ENCODE assay signal across 10 mouse cellular contexts in the genomic region with DNA sequence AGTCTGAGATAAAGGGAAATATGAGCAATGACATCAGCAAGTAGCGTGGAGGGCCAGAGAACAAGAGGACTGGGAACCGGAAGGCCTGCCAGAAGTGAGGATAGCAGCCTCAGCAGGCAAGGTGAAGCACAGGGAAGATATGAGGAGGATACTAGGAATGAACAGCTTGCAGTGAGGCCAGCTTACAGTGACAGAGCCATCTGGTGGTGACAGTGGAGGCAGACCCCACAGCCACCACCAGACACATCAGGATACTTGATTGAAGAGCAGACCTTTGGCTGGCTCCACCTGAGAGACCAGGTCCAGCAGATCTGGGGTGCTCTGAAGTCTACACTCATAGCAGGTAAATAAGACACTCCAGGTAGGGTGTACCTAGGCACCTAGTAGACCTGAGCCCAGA. TPM values are rescaled to one million over a fixed set of nuclear protein-coding genes. Genes with fewer than 3 reads are reported as not detected.
DNase-seq lines count a peak whose midpoint lies in the region; ATAC-seq and TF ChIP-seq lines count a peak whose summit lies in the region.
"Had no signal": no experiment of that assay in that cellular context is flagged by ENCODE, and none has a peak within 500 bp of the region (broad histone marks: within the 10 kb centered on the region; RNA-seq: fewer than 3 reads in every experiment).

No protein-coding gene starts in this region.

- no peaks in the 10 kb centered on the region for H3K4me1 ChIP-seq in hindbrain, embryonic 15.5 days (replicated peaks)
- H3K4me1 ChIP-seq in hindbrain, embryonic 11.5 days (replicated peaks; ENCODE audit: control insufficient read depth, insufficient read depth, low read length): no peaks in the 10 kb centered on the region
- H3K4me1 ChIP-seq in lung, postnatal 0 days (ENCODE audit: insufficient read depth, low read depth, low read length): no peaks in the 10 kb centered on the region
- no peaks in the 10 kb centered on the region for H3K4me1 ChIP-seq in neural tube, embryonic 14.5 days (ENCODE audit: control insufficient read depth, insufficient read depth, low read length)
- H3K4me1 ChIP-seq: liver, embryonic 13.5 days had no signal

- H3K9me3 ChIP-seq in hindbrain, embryonic 15.5 days: no peaks in the 10 kb centered on the region
- H3K9me3 ChIP-seq in hindbrain, embryonic 11.5 days (ENCODE audit: control insufficient read depth, low read length): no peaks in the 10 kb centered on the region
- H3K9me3 ChIP-seq in lung, postnatal 0 days (ENCODE audit: low read length): no peaks in the 10 kb centered on the region
- H3K9me3 ChIP-seq in neural tube, embryonic 14.5 days (ENCODE audit: control insufficient read depth, low read length): no peaks in the 10 kb centered on the region
- H3K9me3 ChIP-seq: liver, embryonic 13.5 days; neural tube, embryonic 12.5 days had no signal

- no peak overlapping the region for H3K27ac ChIP-seq in hindbrain, embryonic 15.5 days (replicated peaks)
- H3K27ac ChIP-seq in hindbrain, embryonic 11.5 days (ENCODE audit: low read depth, low read length): no peak overlapping the region
- no peak overlapping the region for H3K27ac ChIP-seq in lung, postnatal 0 days (ENCODE audit: low read length)
- H3K27ac ChIP-seq in neural tube, embryonic 14.5 days (ENCODE audit: low read depth, low read length): no peak overlapping the region
- H3K27ac ChIP-seq: liver, embryonic 13.5 days; neural tube, embryonic 12.5 days had no signal

- 0 out of 2 replicates have a peak, but pooled peaks have one; percentile 56 for ATAC-seq in hindbrain, embryonic 15.5 days (ENCODE audit: low FRiP score, low read depth)
- no peak for ATAC-seq in hindbrain, embryonic 11.5 days (ENCODE audit: low FRiP score)
- no peak for ATAC-seq in lung, postnatal 0 days
- peak; percentile 51; the same call in 1 of the 2 replicates for ATAC-seq in neural tube, embryonic 14.5 days (ENCODE audit: low read depth)

- no peak overlapping the region for H3K9ac ChIP-seq in hindbrain, embryonic 15.5 days
- no peak overlapping the region for H3K9ac ChIP-seq in hindbrain, embryonic 11.5 days (ENCODE audit: low read depth, low read length)
- no peak overlapping the region for H3K9ac ChIP-seq in lung, postnatal 0 days (replicated peaks; ENCODE audit: low read depth)
- no peak overlapping the region for H3K9ac ChIP-seq in neural tube, embryonic 14.5 days (replicated peaks; ENCODE audit: low read depth, low read length)
- H3K9ac ChIP-seq: liver, embryonic 13.5 days; neural tube, embryonic 12.5 days had no signal

- no peak for DNase-seq in hindbrain, embryonic 11.5 days (ENCODE audit: low spot score)
- DNase-seq in lung, postnatal 0 days (ENCODE audit: low spot score): no peak
- DNase-seq in lung, postnatal 25 days (ENCODE audit: low spot score): no peak
- peak; percentile 54 for DNase-seq in ZHBTc4 (ENCODE audit: low read depth, low spot score)
- no peak for DNase-seq in T-cell, adult 2 months (ENCODE audit: low spot score)
- DNase-seq: kidney, adult 8-10 months; liver, embryonic 13.5 days had no signal

- no peaks in the 10 kb centered on the region for H3K36me3 ChIP-seq in hindbrain, embryonic 15.5 days
- no peaks in the 10 kb centered on the region for H3K36me3 ChIP-seq in hindbrain, embryonic 11.5 days (ENCODE audit: control insufficient read depth, insufficient read depth, low read length)
- no peaks in the 10 kb centered on the region for H3K36me3 ChIP-seq in lung, postnatal 0 days (ENCODE audit: insufficient read depth, low read length)
- H3K36me3 ChIP-seq in neural tube, embryonic 14.5 days (ENCODE audit: control insufficient read depth, insufficient read depth, low read length): no peaks in the 10 kb centered on the region
- H3K36me3 ChIP-seq: liver, embryonic 13.5 days; neural tube, embryonic 12.5 days had no signal

- no peak overlapping the region for H3K4me3 ChIP-seq in hindbrain, embryonic 15.5 days
- H3K4me3 ChIP-seq in hindbrain, embryonic 11.5 days (ENCODE audit: low read depth, low read length): no peak overlapping the region
- no peak overlapping the region for H3K4me3 ChIP-seq in lung, postnatal 0 days (ENCODE audit: low read depth, low read length)
- H3K4me3 ChIP-seq in neural tube, embryonic 14.5 days (ENCODE audit: low read depth, low read length): no peak overlapping the region
- H3K4me3 ChIP-seq: liver, embryonic 13.5 days; neural tube, embryonic 12.5 days had no signal

- no peak for TF ChIP-seq EP300 in lung, postnatal 0 days (IDR thresholded peaks at IDR 0.05)

- WGBS in hindbrain, embryonic 15.5 days: 86% methylated on average over 2 of the region's 2 CpGs
- 76% methylated on average over 2 of the region's 2 CpGs for WGBS in hindbrain, embryonic 11.5 days
- 79% methylated on average over 2 of the region's 2 CpGs for WGBS in lung, postnatal 0 days
- 83% methylated on average over 2 of the region's 2 CpGs for WGBS in neural tube, embryonic 14.5 days

- no peaks in the 10 kb centered on the region for H3K27me3 ChIP-seq in hindbrain, embryonic 15.5 days
- no peaks in the 10 kb centered on the region for H3K27me3 ChIP-seq in hindbrain, embryonic 11.5 days (ENCODE audit: control insufficient read depth, insufficient read depth, low read length)
- no peaks in the 10 kb centered on the region for H3K27me3 ChIP-seq in lung, postnatal 0 days (replicated peaks; ENCODE audit: insufficient read depth, low read length)
- H3K27me3 ChIP-seq in neural tube, embryonic 14.5 days (ENCODE audit: control insufficient read depth, insufficient read depth, low read length): no peaks in the 10 kb centered on the region
- H3K27me3 ChIP-seq: liver, embryonic 13.5 days; neural tube, embryonic 12.5 days had no signal

- TF ChIP-seq CTCF in lung, postnatal 0 days (IDR thresholded peaks at IDR 0.05): peak; percentile 63

- no peak overlapping the region for H3K4me2 ChIP-seq in hindbrain, embryonic 15.5 days
- no peak overlapping the region for H3K4me2 ChIP-seq in hindbrain, embryonic 11.5 days (replicated peaks; ENCODE audit: low read depth, low read length)
- no peak overlapping the region for H3K4me2 ChIP-seq in lung, postnatal 0 days (replicated peaks; ENCODE audit: low read depth, low read length)
- H3K4me2 ChIP-seq in neural tube, embryonic 14.5 days (ENCODE audit: low read depth, low read length): no peak overlapping the region
- H3K4me2 ChIP-seq: liver, embryonic 13.5 days; neural tube, embryonic 12.5 days had no signal

RNA-seq across cellular contexts. Expression of gene Gm45213, which starts 15.7 kb away (rescaled TPM):
- not detected in 2 replicates for polyA plus RNA-seq in hindbrain, embryonic 15.5 days (2015; fragmentation: Nextera tagmentation; extraction: Ambion mirVana)
- polyA plus RNA-seq in hindbrain, embryonic 11.5 days (2014; fragmentation: Nextera tagmentation; extraction: Ambion mirVana): not detected in 2 replicates
- not detected in 2 replicates for polyA plus RNA-seq in lung, postnatal 0 days (2015; fragmentation: Nextera tagmentation; extraction: Ambion mirVana)
- not detected in 2 replicates for polyA plus RNA-seq in neural tube, embryonic 14.5 days (2014; fragmentation: Nextera tagmentation; extraction: Ambion mirVana)
- polyA plus RNA-seq: liver, embryonic 13.5 days; neural tube, embryonic 12.5 days had no signal

RNA-seq across cellular contexts. Expression of gene Snrpa1, which starts 31.1 kb away (rescaled TPM):
- polyA plus RNA-seq in hindbrain, embryonic 15.5 days (2015; fragmentation: Nextera tagmentation; extraction: Ambion mirVana): 118 and 127 TPM in 2 replicates
- polyA plus RNA-seq in hindbrain, embryonic 11.5 days (2014; fragmentation: Nextera tagmentation; extraction: Ambion mirVana): 230 and 234 TPM in 2 replicates
- polyA plus RNA-seq in lung, postnatal 0 days (2015; fragmentation: Nextera tagmentation; extraction: Ambion mirVana): 58.0 and 59.1 TPM in 2 replicates
- polyA plus RNA-seq in neural tube, embryonic 14.5 days (2014; fragmentation: Nextera tagmentation; extraction: Ambion mirVana): 114 and 125 TPM in 2 replicates

RNA-seq across cellular contexts. Expression of gene Selenos, which starts 51.7 kb away (rescaled TPM):
- 86.5 and 90.7 TPM in 2 replicates for polyA plus RNA-seq in hindbrain, embryonic 15.5 days (2015; fragmentation: Nextera tagmentation; extraction: Ambion mirVana)
- polyA plus RNA-seq in hindbrain, embryonic 11.5 days (2014; fragmentation: Nextera tagmentation; extraction: Ambion mirVana): 88.2 and 90.4 TPM in 2 replicates
- 164 and 167 TPM in 2 replicates for polyA plus RNA-seq in lung, postnatal 0 days (2015; fragmentation: Nextera tagmentation; extraction: Ambion mirVana)
- polyA plus RNA-seq in neural tube, embryonic 14.5 days (2014; fragmentation: Nextera tagmentation; extraction: Ambion mirVana): 79.0 and 89.7 TPM in 2 replicates

Comparison
In these comparisons a context has a peak if more than half of its experiments do, and no peak if none do; other contexts are left out.
1. ATAC-seq: peak in hindbrain, embryonic 15.5 days (single experiment) and neural tube, embryonic 14.5 days (single experiment); none in hindbrain, embryonic 11.5 days (single experiment) and lung, postnatal 0 days (single experiment).